Mouse (Mus musculus) heart, postnatal 0 days (tissue): Measurements from ENCODE around the gene Nrcam.

Experiments
- CTCF ChIP-seq: IDR thresholded peaks from 2 replicates; pipeline ENCODE4 v1.5.1; 2016; ENCODE audit warnings: antibody characterized with exemption, control low read depth, low read depth
- EP300 ChIP-seq: IDR thresholded peaks from 2 replicates; pipeline ENCODE4 v1.6.1; 2016; ENCODE audit warnings: antibody characterized with exemption, low read depth

- no peak for TF ChIP-seq CTCF
- no peak for TF ChIP-seq EP300
These were observed 134.3 kb downstream of the Nrcam start for GRCm38 (mm10) chr12:44462976-44463375.
